Mouse (Mus musculus) ES-Bruce4 (cell line): ENCODE results near the gene Pitx1.

Experiments
- CTCF ChIP-seq: IDR thresholded peaks from one replicate; pipeline ENCODE4 v1.8.1; 2011; ENCODE audit warnings: low read depth, low read length
- EP300 ChIP-seq: IDR thresholded peaks from 2 replicates; pipeline ENCODE4 v1.6.1; 2011; ENCODE audit warnings: low read depth, low read length; ENCODE audit not compliant: insufficient read depth

DNA sequence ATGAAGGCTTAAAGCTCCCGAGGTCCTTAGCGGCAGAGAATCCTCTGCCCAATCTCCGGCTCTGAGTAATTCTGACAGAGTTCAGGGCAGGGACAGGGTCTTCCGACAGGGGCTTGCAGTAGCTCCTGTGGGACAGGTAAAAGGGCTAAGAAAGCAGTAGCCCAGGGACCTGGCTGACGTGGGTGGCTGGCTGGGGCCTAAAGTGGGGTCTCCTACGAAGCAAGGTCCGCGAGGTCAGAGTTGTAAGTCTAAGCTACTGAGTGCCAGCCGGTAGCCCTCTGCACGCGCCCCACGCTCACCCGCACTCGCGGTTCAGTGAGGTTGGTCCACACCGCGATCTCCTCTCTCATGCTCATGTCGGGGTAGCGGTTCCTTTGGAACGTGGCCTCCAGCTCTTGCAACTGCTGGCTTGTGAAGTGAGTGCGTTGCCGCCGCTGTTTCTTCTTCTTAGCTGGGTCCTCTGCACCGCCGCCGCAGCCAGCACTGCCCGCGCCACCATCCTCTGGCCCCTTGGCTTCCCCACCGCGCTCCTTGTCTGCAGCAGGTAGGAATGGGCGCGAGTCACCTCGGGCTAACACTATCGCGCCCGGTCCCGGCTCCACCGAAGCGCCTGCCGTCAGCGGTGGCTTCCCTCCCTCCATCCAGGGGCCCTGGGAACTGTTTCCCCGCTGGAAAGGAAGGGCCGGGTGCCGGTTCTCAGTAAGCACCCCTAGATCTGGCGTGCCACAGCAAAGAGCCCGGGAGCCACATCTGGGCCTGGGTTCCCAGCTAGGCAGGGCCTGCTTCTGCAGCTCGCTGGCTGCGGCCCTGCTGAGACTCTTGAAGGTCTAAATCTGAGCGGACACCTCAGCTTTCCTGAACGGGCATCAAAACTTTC is 7.6 kb downstream of the Pitx1 start:
- TF ChIP-seq CTCF, result no peak
- TF ChIP-seq EP300, result no peak
